Mouse (Mus musculus) midbrain, embryonic 12.5 days (tissue): ENCODE results near the gene Gm10490. TPM values are rescaled to one million over a fixed set of nuclear protein-coding genes. Genes with fewer than 3 reads are reported as not detected.
"Not testable (repeated sequence)": the region's sequence is repeated elsewhere in the genome, so short reads cannot be mapped to it uniquely, and the experiment has no call there.

ENCODE experiments used
- ATAC-seq: fragments of 200-750 bp; cut with Nextera tagmentation; 2 replicates; pipeline ENCODE4 v1.8.0; 2017; ENCODE audit warnings: low read depth, moderate TSS enrichment, moderate library complexity; ENCODE audit not compliant: low FRiP score
- H3K27ac ChIP-seq: fragments of 300-500 bp; sonication (generic); replicated peaks from 2 replicates; pipeline ENCODE4 v1.5.1; 2016; ENCODE audit warnings: mild to moderate bottlenecking
- H3K27me3 ChIP-seq: fragments of 300-500 bp; sonication (generic); 2 replicates; pipeline ENCODE4 v1.6.1; 2016; ENCODE audit warnings: mild to moderate bottlenecking
- H3K36me3 ChIP-seq: fragments of 300-500 bp; sonication (generic); 2 replicates; pipeline ENCODE4 v1.6.1; 2016
- H3K4me1 ChIP-seq: fragments of 300-500 bp; sonication (generic); 2 replicates; pipeline ENCODE4 v1.6.1; 2016
- H3K4me2 ChIP-seq: fragments of 300-500 bp; sonication (generic); replicated peaks from 2 replicates; pipeline ENCODE4 v1.6.1; 2016; ENCODE audit warnings: mild to moderate bottlenecking, moderate library complexity
- H3K4me3 ChIP-seq: fragments of 300-500 bp; sonication (generic); 2 replicates; pipeline ENCODE4 v1.5.1; 2016; ENCODE audit warnings: mild to moderate bottlenecking
- H3K9ac ChIP-seq: fragments of 300-500 bp; sonication (generic); replicated peaks from 2 replicates; pipeline ENCODE4 v1.6.1; 2016; ENCODE audit warnings: mild to moderate bottlenecking, moderate library complexity
- H3K9me3 ChIP-seq: fragments of 300-500 bp; sonication (generic); 2 replicates; pipeline ENCODE4 v1.6.1; 2016; ENCODE audit warnings: mild to moderate bottlenecking
- WGBS: fragments of 180-500 bp; shearing (Covaris S2); methylation state at CpG from one replicate; pipeline ENCODE4 v1.1.7; 2016; 5-methylcytosine and 5-hydroxymethylcytosine counted together
- polyA plus RNA-seq: library from polyadenylated mRNA; unstranded; fragments of >200 nt; fragmentation: Nextera tagmentation; extraction: Ambion mirVana; gene quantifications from 2 replicates; pipeline ENCODE4 v1.2.1, GENCODE M21; 2016

Gene Gm10490
- polyA plus RNA-seq, result not detected in 2 replicates

DNA sequence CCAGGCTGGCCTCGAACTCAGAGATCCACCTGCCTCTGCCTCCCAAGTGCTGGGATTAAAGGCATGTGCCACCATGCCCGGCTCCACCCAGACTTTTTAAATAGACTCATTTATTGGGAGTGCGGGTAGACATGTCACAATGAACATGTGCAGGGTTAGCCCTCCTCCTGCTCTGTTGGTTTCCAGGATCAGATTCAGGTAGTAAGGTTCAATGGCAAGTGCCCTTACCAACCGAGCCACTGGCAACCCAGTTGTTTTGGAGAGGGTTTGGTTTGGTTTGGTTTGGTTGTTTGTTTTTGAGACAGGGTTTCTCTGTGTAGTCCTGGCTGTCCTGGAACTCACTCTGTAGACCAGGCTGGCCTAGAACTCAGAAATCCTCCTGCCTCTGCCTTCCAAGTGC is at the start of gene Gm10490:
Gene Gm10490 (plus strand): TSS at position 301 of the 400 bp plus-strand sequence.
- not testable (repeated sequence) for H3K9me3 ChIP-seq, H3K27ac ChIP-seq, H3K9ac ChIP-seq, H3K27me3 ChIP-seq, ATAC-seq, H3K4me3 ChIP-seq, H3K4me1 ChIP-seq, H3K4me2 ChIP-seq
- peaks cover 11% of the 10 kb centered on the region for H3K36me3 ChIP-seq
- 93% methylated on average over 4 of the region's 4 CpGs for whole genome bisulfite sequencing

DNA sequence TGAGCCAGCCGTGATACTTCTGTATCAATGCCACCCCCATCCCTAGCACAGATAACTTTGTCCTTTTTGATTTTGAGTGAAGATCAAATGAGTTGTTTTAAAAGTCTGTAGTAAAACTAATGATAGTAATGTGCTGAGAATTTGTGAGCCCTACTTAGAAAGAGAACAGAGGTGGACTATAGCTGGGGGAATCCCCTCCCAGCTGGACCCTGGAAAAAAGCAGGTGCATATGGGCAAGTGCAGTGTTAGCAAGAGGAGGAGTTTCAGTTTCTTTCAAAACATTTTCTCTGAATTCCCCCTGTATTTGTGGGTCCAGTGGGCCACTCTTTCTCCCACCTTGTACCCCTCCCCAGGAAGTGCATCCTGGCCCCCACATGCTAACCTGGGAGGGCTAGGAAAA is 46.2 kb upstream of the Gm10490 start:
- H3K4me1 ChIP-seq, result no peaks in the 10 kb centered on the region; the same call in 1 of the 2 replicates
- WGBS, result 84% methylated on average over 1 of the region's 1 CpGs
- no peak overlapping the region for H3K27ac ChIP-seq
- H3K4me3 ChIP-seq, result no peak overlapping the region
- H3K36me3 ChIP-seq, result peaks cover 4% of the 10 kb centered on the region; the same call in 1 of the 2 replicates
- no peak overlapping the region for H3K4me2 ChIP-seq
- no peaks in the 10 kb centered on the region for H3K27me3 ChIP-seq
- no peaks in the 10 kb centered on the region for H3K9me3 ChIP-seq
- ATAC-seq, result no peak
- no peak overlapping the region for H3K9ac ChIP-seq

DNA sequence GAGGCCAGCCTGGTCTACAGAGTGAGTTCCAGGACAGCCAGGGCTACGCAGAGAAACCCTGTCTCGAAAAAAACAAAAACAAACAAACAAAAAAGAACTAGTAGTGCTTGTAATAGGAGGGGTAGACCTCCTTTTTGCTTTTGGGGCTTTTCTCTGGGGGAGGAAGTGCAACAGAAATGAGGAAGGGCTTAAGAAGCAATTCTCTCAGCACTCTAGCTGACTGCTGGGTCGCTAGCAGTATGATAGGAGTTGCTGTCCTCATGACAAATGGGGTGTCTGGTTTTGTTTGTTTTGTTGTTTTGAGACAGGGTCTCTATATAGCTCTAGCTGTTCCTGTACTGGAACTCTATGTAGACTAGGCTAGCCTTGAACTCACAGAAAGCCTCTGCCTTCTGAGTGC is 44.8 kb upstream of the Gm10490 start:
- Histone ChIP-seq H3K27ac (no peak overlapping the region), H3K4me1 (no peaks in the 10 kb centered on the region; the same call in 1 of the 2 replicates), H3K27me3 (no peaks in the 10 kb centered on the region), H3K9me3 (no peaks in the 10 kb centered on the region), H3K4me3 (no peak overlapping the region), H3K9ac (no peak overlapping the region), H3K36me3 (peaks cover 7% of the 10 kb centered on the region; the same call in 1 of the 2 replicates), H3K4me2 (no peak overlapping the region)
- 84% methylated on average over 3 of the region's 3 CpGs for WGBS
- ATAC-seq, result no peak

DNA sequence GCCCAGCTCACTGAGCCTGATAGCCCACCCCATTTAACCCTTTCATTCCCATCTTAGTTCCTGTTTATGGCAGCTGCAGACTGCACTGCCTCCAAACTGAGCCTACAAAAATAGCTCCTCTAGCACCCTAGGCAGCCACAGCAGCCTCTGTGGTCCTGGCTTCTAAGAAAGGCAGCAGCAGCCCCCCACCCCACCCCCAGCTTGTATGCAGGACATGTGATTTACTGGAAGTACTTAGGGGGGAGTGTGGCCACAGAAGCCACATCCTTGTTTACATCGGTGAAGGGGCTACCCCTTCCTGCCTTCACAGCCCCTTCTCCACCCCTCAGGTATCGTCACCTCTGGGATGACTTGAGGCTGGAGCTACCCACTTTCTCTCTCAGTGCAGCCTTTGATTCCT is 44.0 kb upstream of the Gm10490 start:
- Histone ChIP-seq H3K4me3 (no peak overlapping the region), H3K9me3 (no peaks in the 10 kb centered on the region), H3K36me3 (peaks cover 7% of the 10 kb centered on the region; the same call in 1 of the 2 replicates), H3K9ac (no peak overlapping the region), H3K27me3 (no peaks in the 10 kb centered on the region), H3K4me2 (no peak overlapping the region), H3K27ac (no peak overlapping the region), H3K4me1 (no peaks in the 10 kb centered on the region; the same call in 1 of the 2 replicates)
- WGBS, result 83% methylated on average over 2 of the region's 2 CpGs
- ATAC-seq, result no peak

DNA sequence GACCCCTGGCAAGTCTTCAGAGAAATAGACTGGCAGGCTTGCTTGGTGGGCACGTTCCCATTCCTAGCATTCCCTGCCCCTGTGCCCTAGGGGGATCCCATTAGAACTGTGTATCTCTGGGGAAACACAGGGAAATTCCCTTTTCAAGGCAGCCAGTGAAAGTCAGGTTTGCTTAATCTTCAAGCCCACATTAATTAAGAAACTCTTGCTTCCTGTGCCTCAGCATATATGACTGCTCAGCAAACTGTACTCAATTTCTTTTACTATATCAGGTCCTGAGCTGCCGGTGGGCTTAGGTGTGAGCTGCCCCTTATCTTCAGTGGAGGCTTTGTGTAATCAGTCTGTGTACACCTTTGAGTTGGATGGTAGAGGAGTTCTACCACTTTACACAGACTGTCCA is 43.6 kb upstream of the Gm10490 start:
- no peak overlapping the region for H3K27ac ChIP-seq
- no peak for ATAC-seq
- H3K4me3 ChIP-seq, result no peak overlapping the region
- H3K27me3 ChIP-seq, result no peaks in the 10 kb centered on the region
- no peaks in the 10 kb centered on the region; the same call in 1 of the 2 replicates for H3K4me1 ChIP-seq
- 71% methylated on average over 2 of the region's 2 CpGs for WGBS
- no peak overlapping the region for H3K9ac ChIP-seq
- peaks cover 7% of the 10 kb centered on the region; the same call in 1 of the 2 replicates for H3K36me3 ChIP-seq
- H3K4me2 ChIP-seq, result no peak overlapping the region
- H3K9me3 ChIP-seq, result no peaks in the 10 kb centered on the region

DNA sequence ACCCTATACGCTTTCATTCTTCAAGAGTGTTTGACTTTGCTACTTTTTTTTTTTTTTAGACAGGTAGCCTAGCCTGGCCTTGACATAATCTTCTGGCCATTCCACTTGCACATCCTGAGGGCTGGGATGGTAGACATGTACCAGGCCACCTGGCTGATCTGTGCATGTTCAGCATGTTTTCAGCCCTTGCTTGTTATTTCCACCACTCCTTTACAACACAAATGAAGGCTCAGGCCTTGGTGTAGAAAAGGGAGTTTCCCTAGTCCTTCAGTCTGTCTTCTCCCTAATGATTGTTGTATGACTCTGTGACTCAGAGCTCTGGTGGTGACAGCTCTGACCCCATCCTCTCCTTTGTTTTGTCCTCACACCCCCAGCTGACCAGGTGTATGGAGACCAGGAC is 42.2 kb upstream of the Gm10490 start:
- no peak overlapping the region for H3K9ac ChIP-seq
- H3K9me3 ChIP-seq, result no peaks in the 10 kb centered on the region
- 95% methylated on average over 1 of the region's 1 CpGs for WGBS
- H3K4me1 ChIP-seq, result no peaks in the 10 kb centered on the region; the same call in 1 of the 2 replicates
- peaks cover 12% of the 10 kb centered on the region; the same call in 1 of the 2 replicates for H3K36me3 ChIP-seq
- no peak overlapping the region for H3K4me3 ChIP-seq
- H3K4me2 ChIP-seq, result no peak overlapping the region
- H3K27me3 ChIP-seq, result no peaks in the 10 kb centered on the region
- H3K27ac ChIP-seq, result no peak overlapping the region
- ATAC-seq, result no peak

DNA sequence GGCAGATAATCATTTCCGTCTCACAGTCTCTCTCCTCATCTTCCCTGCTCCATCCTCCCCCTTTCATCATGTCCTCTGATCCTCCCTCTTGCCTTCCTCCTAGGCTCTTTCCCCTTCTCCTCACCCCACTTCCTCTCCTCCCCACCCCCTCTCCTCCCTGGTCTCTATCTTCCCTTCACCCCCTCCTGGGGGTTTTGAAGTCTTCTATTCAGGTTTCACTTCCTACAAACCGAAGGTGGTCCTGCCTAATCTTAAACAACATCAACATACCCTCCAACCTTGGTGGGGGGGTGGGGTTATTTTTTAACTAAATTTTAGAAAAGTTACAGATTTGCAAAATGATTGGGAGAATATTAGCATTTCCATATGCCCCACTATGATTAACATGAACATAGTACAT is 40.8 kb upstream of the Gm10490 start:
- Histone ChIP-seq H3K4me3 (no peak overlapping the region), H3K9ac (no peak overlapping the region), H3K36me3 (peaks cover 15% of the 10 kb centered on the region; the same call in 1 of the 2 replicates), H3K27me3 (no peaks in the 10 kb centered on the region), H3K4me1 (no peaks in the 10 kb centered on the region; the same call in 1 of the 2 replicates), H3K9me3 (no peaks in the 10 kb centered on the region), H3K4me2 (no peak overlapping the region), H3K27ac (no peak overlapping the region)
- WGBS, result 34% methylated on average over 2 of the region's 2 CpGs
- no peak for ATAC-seq

DNA sequence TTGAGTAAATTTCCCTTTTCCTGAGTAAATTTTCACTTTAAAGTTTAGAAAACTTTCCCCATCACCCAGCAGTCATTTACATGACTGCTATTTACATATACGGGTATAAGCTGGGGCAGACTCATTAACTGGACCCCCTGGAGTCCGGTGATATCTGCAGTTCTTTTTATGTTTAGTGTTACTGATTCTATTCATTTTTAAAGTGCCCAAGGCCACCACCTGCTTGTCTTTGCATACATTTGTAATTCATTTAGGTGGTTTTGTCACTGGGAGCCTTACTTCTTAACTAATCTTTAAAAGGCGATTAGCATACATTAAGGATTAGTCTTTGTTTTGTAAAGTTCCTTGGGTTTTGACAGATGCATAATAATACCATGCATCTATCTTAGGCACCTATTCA is 39.5 kb upstream of the Gm10490 start:
- H3K27me3 ChIP-seq, result no peaks in the 10 kb centered on the region
- H3K36me3 ChIP-seq, result peaks cover 19% of the 10 kb centered on the region
- WGBS, result 23% methylated on average over 3 of the region's 3 CpGs
- H3K4me1 ChIP-seq, result no peaks in the 10 kb centered on the region; the same call in 1 of the 2 replicates
- H3K27ac ChIP-seq, result no peak overlapping the region
- H3K4me2 ChIP-seq, result 0 out of 2 replicates have a peak overlapping the region, but pooled peaks have one; percentile 11
- no peaks in the 10 kb centered on the region for H3K9me3 ChIP-seq
- H3K4me3 ChIP-seq, result no peak overlapping the region
- H3K9ac ChIP-seq, result no peak overlapping the region
- peak; percentile 62 for ATAC-seq

DNA sequence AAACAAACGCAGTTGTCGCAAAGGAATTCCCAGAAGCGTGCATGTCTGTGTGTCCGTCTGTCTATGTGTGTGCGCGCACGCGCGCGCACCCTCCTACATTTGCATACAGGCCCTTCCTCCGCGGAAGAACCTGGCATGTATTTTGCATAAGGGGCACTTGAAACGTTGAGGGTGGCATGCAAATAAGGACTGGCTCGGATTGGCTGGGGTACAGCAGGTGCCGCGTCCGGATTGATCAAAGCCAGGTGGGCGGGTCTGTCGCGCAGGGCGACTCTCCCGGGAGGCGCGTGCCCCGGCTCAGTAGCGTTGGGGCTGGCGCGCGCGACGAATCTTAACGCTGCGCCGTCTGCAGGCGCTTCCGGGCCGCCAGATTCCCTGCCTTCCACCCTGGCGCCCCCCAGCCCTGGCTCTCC is 31.3 kb upstream of the Gm10490 start, which contains the start of gene Pim2:
Gene Pim2 (plus strand): TSS at position 256 of the 413 bp plus-strand sequence.
- 0 out of 2 replicates have a peak within 1 kb of the TSS, but pooled peaks have one; percentile 35 for H3K27ac ChIP-seq

DNA sequence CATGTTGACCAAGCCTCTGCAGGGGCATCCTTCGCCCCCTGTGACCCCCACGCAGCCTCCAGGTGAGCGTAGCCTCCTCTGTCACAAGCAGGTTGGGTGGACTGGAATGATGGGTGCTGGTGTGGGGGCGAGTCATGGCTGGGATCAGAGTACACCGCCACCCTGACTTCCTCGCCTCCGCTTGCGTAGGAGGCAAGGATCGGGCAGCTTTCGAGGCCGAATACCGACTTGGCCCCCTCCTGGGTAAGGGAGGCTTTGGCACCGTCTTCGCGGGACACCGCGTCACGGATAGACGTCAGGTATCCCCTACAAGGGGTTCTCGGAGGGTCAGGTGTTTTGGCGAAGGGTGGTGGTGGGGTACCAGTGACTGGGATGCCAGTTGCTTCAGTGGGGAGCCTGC is 30.8 kb upstream of the Gm10490 start:
- ATAC-seq, result no peak
- no peak overlapping the region for H3K27ac ChIP-seq
- peak overlapping the region; percentile 52 for H3K9ac ChIP-seq

More for the DNA sequence above, 31.3 kb upstream of the Gm10490 start, which contains the start of gene Pim2:
- H3K4me1 ChIP-seq, result no peaks in the 10 kb centered on the region
- peak; percentile 88 for ATAC-seq
- peak within 1 kb of the TSS; percentile 53 for H3K4me3 ChIP-seq
- H3K4me2 ChIP-seq, result peak within 1 kb of the TSS; percentile 77
- no peaks in the 10 kb centered on the region for H3K27me3 ChIP-seq
- H3K9ac ChIP-seq, result peak within 1 kb of the TSS; percentile 52
- no peaks in the 10 kb centered on the region for H3K9me3 ChIP-seq
- H3K36me3 ChIP-seq, result peaks cover 5% of the 10 kb centered on the region; the same call in 1 of the 2 replicates
- WGBS, result 29% methylated on average over 37 of the region's 38 CpGs

DNA sequence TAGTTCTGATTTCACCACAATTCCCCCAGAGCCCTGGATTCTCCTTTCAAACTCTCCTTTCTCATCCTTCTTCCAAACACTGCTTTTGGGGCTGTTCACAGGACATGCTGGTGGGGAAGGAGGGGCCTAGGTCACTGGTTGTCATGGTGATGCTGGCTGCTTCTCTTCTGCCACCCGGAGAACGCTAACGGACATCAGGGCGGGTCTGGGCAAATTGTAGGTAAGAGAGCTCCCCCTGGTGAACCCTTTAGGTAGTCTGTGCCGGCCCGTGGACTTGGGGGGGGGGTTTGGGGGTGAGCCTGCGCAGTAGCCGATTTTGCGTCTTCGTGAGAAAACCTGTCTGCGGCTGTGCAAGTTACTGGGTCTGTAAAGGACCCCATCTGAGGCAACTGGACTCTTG is 29.5 kb upstream of the Gm10490 start:
- Histone ChIP-seq H3K27me3 (no peaks in the 10 kb centered on the region), H3K9ac (no peak overlapping the region), H3K4me3 (peak overlapping the region; percentile 24), H3K27ac (no peak overlapping the region), H3K36me3 (no peaks in the 10 kb centered on the region), H3K4me2 (peak overlapping the region; percentile 77), H3K9me3 (no peaks in the 10 kb centered on the region), H3K4me1 (peaks cover 2% of the 10 kb centered on the region)
- ATAC-seq, result peak; percentile 69
- 25% methylated on average over 11 of the region's 11 CpGs for WGBS

More for the DNA sequence above, 30.8 kb upstream of the Gm10490 start:
- Histone ChIP-seq H3K9me3 (no peaks in the 10 kb centered on the region), H3K4me1 (no peaks in the 10 kb centered on the region), H3K27me3 (no peaks in the 10 kb centered on the region), H3K4me3 (peak overlapping the region; percentile 53), H3K36me3 (peaks cover 4% of the 10 kb centered on the region; the same call in 1 of the 2 replicates), H3K4me2 (peak overlapping the region; percentile 77)
- 20% methylated on average over 21 of the region's 21 CpGs for WGBS

DNA sequence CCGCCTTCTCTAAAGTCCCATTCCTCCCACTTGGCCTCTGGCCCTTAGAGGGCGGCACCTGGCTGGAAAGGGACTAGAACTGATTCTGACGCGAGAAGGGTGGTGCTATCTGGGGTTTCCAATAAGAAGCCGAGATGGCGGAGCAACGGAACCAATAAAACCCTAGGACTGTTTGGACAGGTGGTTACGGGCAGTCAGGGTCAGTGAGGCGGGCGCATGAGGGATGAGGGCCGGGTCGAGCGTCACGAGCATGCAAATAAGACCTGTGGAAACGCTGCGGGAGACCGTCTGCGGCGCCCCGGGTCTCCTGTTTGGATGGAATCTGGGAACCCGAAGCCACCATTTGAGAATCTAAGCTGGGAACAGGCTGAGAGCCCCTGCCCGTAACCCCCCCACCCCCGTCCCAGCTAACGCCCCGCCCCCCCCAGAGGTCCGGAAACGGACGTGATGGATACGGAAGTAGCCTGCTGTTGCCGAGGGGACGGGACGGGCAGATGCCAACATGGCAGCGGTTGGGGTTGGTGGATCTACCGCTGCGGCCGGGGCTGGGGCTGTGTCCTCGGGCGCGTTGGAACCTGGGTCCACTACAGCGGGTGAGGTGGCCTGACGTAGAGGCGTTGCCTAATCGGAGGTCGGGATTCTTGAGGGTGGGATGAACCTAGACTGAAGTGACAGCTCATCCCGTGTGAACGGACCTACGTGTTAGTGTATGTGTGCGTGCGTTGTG is 25.3 kb upstream of the Gm10490 start, which contains the start of gene Slc35a2:
Gene Slc35a2 (plus strand): TSS at position 188 of the 727 bp plus-strand sequence.
- H3K27ac ChIP-seq, result peak within 1 kb of the TSS; percentile 86
- peak within 1 kb of the TSS; percentile 49 for H3K9ac ChIP-seq
- peaks cover 4% of the 10 kb centered on the region for H3K4me1 ChIP-seq
- H3K9me3 ChIP-seq, result no peaks in the 10 kb centered on the region
- ATAC-seq, result peak; percentile 85
- WGBS, result 26% methylated on average over 49 of the region's 49 CpGs
- 0 out of 2 replicates have a peak, but pooled peaks cover 6% of the 10 kb centered on the region for H3K36me3 ChIP-seq
- no peaks in the 10 kb centered on the region for H3K27me3 ChIP-seq
- H3K4me2 ChIP-seq, result peak within 1 kb of the TSS; percentile 60
- peak within 1 kb of the TSS; percentile 58 for H3K4me3 ChIP-seq
